Mouse (Mus musculus): ENCODE results near the gene Aldh18a1. TPM values are rescaled to one million over a fixed set of nuclear protein-coding genes. Genes with fewer than 3 reads are reported as not detected.
"Not testable (repeated sequence)": the region's sequence is repeated elsewhere in the genome, so short reads cannot be mapped to it uniquely, and the experiment has no call there.

Gene Aldh18a1
- polyA plus RNA-seq, 1 experiment from 2014 or later: 127 TPM

DNA sequence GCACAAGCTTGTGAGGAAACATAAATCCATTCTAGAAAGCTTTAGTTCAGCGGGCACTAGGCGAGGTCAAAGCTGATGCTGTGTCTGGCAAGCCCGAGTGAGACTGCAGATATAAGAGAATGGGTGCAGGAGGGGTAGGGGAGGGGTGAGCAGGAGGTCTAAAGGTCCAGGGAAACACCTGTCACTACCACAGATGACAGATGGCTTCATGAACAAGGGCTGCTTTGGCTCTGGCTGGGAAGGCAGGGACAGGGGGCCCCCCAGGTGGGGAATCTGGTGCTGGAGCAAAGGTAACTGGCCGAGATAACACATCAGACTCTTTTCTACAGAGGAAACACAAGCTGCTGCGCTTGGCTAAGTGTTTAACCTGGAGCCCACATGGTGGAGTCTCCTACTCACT, 12.8 kb downstream of the Aldh18a1 start:
- Histone ChIP-seq H3K4me2 (ENCODE audit: low read length) (no peak overlapping the region), H3K36me3 (ENCODE audit: control insufficient read depth, insufficient read depth, low read length) (peaks cover 93% of the 10 kb centered on the region), H3K9me3 (ENCODE audit: control insufficient read depth, low read length) (peaks cover 4% of the 10 kb centered on the region), H3K27me3 (replicated peaks; ENCODE audit: control insufficient read depth, insufficient read depth, low read length) (no peaks in the 10 kb centered on the region), H3K4me3 (ENCODE audit: low read depth, low read length) (no peak overlapping the region), H3K4me1 (replicated peaks; ENCODE audit: control insufficient read depth, insufficient read depth, low read length) (no peaks in the 10 kb centered on the region), H3K9ac (ENCODE audit: low read length) (no peak overlapping the region), H3K27ac (ENCODE audit: low read depth) (peak overlapping the region; percentile 43; the same call in 1 of the 2 replicates)
- ATAC-seq (replicated peaks; ENCODE audit: low FRiP score, low TSS enrichment, low read depth) (peak; percentile 85), DNase-seq (ENCODE audit: low spot score) (no peak)
- 45% methylated on average over 5 of the region's 5 CpGs for WGBS

- Histone ChIP-seq H3K27ac (ENCODE audit: low read depth) (no peak overlapping the region), H3K4me2 (ENCODE audit: low read length) (no peak overlapping the region), H3K9me3 (ENCODE audit: control insufficient read depth, low read length) (peaks cover 15% of the 10 kb centered on the region), H3K27me3 (replicated peaks; ENCODE audit: control insufficient read depth, insufficient read depth, low read length) (no peaks in the 10 kb centered on the region), H3K4me1 (replicated peaks; ENCODE audit: control insufficient read depth, insufficient read depth, low read length) (no peaks in the 10 kb centered on the region), H3K4me3 (ENCODE audit: low read depth, low read length) (no peak overlapping the region), H3K9ac (ENCODE audit: low read length) (no peak overlapping the region), H3K36me3 (ENCODE audit: control insufficient read depth, insufficient read depth, low read length) (peaks cover 94% of the 10 kb centered on the region)
- peak; percentile 73; the same call in 1 of the 2 replicates for ATAC-seq (replicated peaks; ENCODE audit: low FRiP score, low TSS enrichment, low read depth)
- no peak for DNase-seq (ENCODE audit: low spot score)
- 79% methylated on average over 9 of the region's 9 CpGs for WGBS
These were observed 17.5 kb downstream of the Aldh18a1 start for GRCm38 (mm10) chr19:40570726-40571125.

GRCm38 (mm10) chr19:40567616-40568015, 20.6 kb downstream of the Aldh18a1 start:
- Histone ChIP-seq H3K9me3 (ENCODE audit: control insufficient read depth, low read length) (peaks cover 15% of the 10 kb centered on the region), H3K27me3 (replicated peaks; ENCODE audit: control insufficient read depth, insufficient read depth, low read length) (no peaks in the 10 kb centered on the region), H3K4me2 (ENCODE audit: low read length) (no peak overlapping the region), H3K9ac (ENCODE audit: low read length) (no peak overlapping the region), H3K36me3 (ENCODE audit: control insufficient read depth, insufficient read depth, low read length) (peaks cover 91% of the 10 kb centered on the region), H3K27ac (ENCODE audit: low read depth) (no peak overlapping the region), H3K4me1 (replicated peaks; ENCODE audit: control insufficient read depth, insufficient read depth, low read length) (no peaks in the 10 kb centered on the region), H3K4me3 (ENCODE audit: low read depth, low read length) (no peak overlapping the region)
- 81% methylated on average over 3 of the region's 3 CpGs for WGBS
- DNase-seq (ENCODE audit: low spot score) (no peak), ATAC-seq (replicated peaks; ENCODE audit: low FRiP score, low TSS enrichment, low read depth) (no peak)

- DNase-seq (ENCODE audit: low spot score) (no peak), ATAC-seq (replicated peaks; ENCODE audit: low FRiP score, low TSS enrichment, low read depth) (no peak)
- Histone ChIP-seq H3K27ac (ENCODE audit: low read depth) (no peak overlapping the region), H3K9me3 (ENCODE audit: control insufficient read depth, low read length) (no peaks in the 10 kb centered on the region), H3K36me3 (ENCODE audit: control insufficient read depth, insufficient read depth, low read length) (peaks cover 67% of the 10 kb centered on the region), H3K9ac (ENCODE audit: low read length) (no peak overlapping the region), H3K27me3 (replicated peaks; ENCODE audit: control insufficient read depth, insufficient read depth, low read length) (no peaks in the 10 kb centered on the region), H3K4me2 (ENCODE audit: low read length) (no peak overlapping the region), H3K4me1 (replicated peaks; ENCODE audit: control insufficient read depth, insufficient read depth, low read length) (no peaks in the 10 kb centered on the region), H3K4me3 (ENCODE audit: low read depth, low read length) (no peak overlapping the region)
- WGBS: 78% methylated on average over 10 of the region's 10 CpGs
These were observed 24.2 kb downstream of the Aldh18a1 start for GRCm38 (mm10) chr19:40563880-40564645.

- ATAC-seq (replicated peaks; ENCODE audit: low FRiP score, low TSS enrichment, low read depth); H3K27me3 ChIP-seq (replicated peaks; ENCODE audit: control insufficient read depth, insufficient read depth, low read length); H3K9ac ChIP-seq (ENCODE audit: low read length); H3K4me1 ChIP-seq (replicated peaks; ENCODE audit: control insufficient read depth, insufficient read depth, low read length); H3K27ac ChIP-seq (ENCODE audit: low read depth); H3K4me2 ChIP-seq (ENCODE audit: low read length); H3K9me3 ChIP-seq (ENCODE audit: control insufficient read depth, low read length); DNase-seq (ENCODE audit: low spot score); H3K4me3 ChIP-seq (ENCODE audit: low read depth, low read length): not testable (repeated sequence)
- WGBS: 67% methylated on average over 13 of the region's 31 CpGs
- H3K36me3 ChIP-seq (ENCODE audit: control insufficient read depth, insufficient read depth, low read length): peaks cover 66% of the 10 kb centered on the region
These were observed 26.7 kb downstream of the Aldh18a1 start for GRCm38 (mm10) chr19:40561521-40561920.

DNA sequence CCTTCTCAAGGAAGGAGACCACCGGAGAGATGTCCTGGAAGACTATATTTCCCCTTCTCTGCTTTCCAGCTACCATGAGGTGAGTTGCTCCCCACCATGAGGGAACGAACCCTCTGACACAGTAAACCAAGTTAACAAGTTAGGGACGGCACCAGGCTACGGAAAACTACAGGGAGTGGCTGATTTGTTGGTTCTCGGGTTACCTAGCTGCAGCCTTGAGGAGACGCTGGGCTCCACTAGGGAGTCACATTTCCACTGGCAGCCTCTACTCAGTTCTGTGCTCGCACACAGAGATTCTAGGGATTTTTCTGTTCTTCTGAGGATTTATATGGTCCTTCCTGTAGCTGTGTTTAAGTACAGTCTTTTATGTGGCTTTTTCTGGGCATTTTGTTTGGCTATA, 32.2 kb downstream of the Aldh18a1 start:
- Histone ChIP-seq H3K4me2 (ENCODE audit: low read length) (no peak overlapping the region), H3K4me3 (ENCODE audit: low read depth, low read length) (no peak overlapping the region), H3K27me3 (replicated peaks; ENCODE audit: control insufficient read depth, insufficient read depth, low read length) (no peaks in the 10 kb centered on the region), H3K9me3 (ENCODE audit: control insufficient read depth, low read length) (no peaks in the 10 kb centered on the region), H3K9ac (ENCODE audit: low read length) (no peak overlapping the region), H3K27ac (ENCODE audit: low read depth) (no peak overlapping the region), H3K36me3 (ENCODE audit: control insufficient read depth, insufficient read depth, low read length) (peaks cover 67% of the 10 kb centered on the region), H3K4me1 (replicated peaks; ENCODE audit: control insufficient read depth, insufficient read depth, low read length) (0 out of 2 replicates have a peak, but pooled peaks cover 6% of the 10 kb centered on the region)
- WGBS: 80% methylated on average over 7 of the region's 7 CpGs
- ATAC-seq (replicated peaks; ENCODE audit: low FRiP score, low TSS enrichment, low read depth): no peak
- no peak for DNase-seq (ENCODE audit: low spot score)

- peaks cover 75% of the 10 kb centered on the region for H3K36me3 ChIP-seq (ENCODE audit: control insufficient read depth, insufficient read depth, low read length)
- DNase-seq (ENCODE audit: low spot score) (no peak), ATAC-seq (replicated peaks; ENCODE audit: low FRiP score, low TSS enrichment, low read depth) (no peak)
- no peak overlapping the region for H3K4me3 ChIP-seq (ENCODE audit: low read depth, low read length)
- H3K9me3 ChIP-seq (ENCODE audit: control insufficient read depth, low read length): no peaks in the 10 kb centered on the region
- no peaks in the 10 kb centered on the region for H3K27me3 ChIP-seq (replicated peaks; ENCODE audit: control insufficient read depth, insufficient read depth, low read length)
- H3K27ac ChIP-seq (ENCODE audit: low read depth): no peak overlapping the region; the same call in 1 of the 2 replicates
- H3K9ac ChIP-seq (ENCODE audit: low read length): peak overlapping the region; percentile 20; the same call in 1 of the 2 replicates
- H3K4me2 ChIP-seq (ENCODE audit: low read length): no peak overlapping the region
- 0 out of 2 replicates have a peak, but pooled peaks cover 6% of the 10 kb centered on the region for H3K4me1 ChIP-seq (replicated peaks; ENCODE audit: control insufficient read depth, insufficient read depth, low read length)
- WGBS: 95% methylated on average over 8 of the region's 8 CpGs
These were observed 33.1 kb downstream of the Aldh18a1 start for GRCm38 (mm10) chr19:40555136-40555535.

GRCm38 (mm10) chr19:40554343-40554742, 33.9 kb downstream of the Aldh18a1 start:
- DNase-seq (ENCODE audit: low spot score) (no peak), ATAC-seq (replicated peaks; ENCODE audit: low FRiP score, low TSS enrichment, low read depth) (no peak)
- H3K36me3 ChIP-seq (ENCODE audit: control insufficient read depth, insufficient read depth, low read length): peaks cover 75% of the 10 kb centered on the region
- 53% methylated on average over 11 of the region's 11 CpGs for WGBS
- peak overlapping the region; percentile 61 for H3K27ac ChIP-seq (ENCODE audit: low read depth)
- H3K4me1 ChIP-seq (replicated peaks; ENCODE audit: control insufficient read depth, insufficient read depth, low read length): 0 out of 2 replicates have a peak, but pooled peaks cover 6% of the 10 kb centered on the region
- no peaks in the 10 kb centered on the region for H3K9me3 ChIP-seq (ENCODE audit: control insufficient read depth, low read length)
- no peak overlapping the region for H3K4me3 ChIP-seq (ENCODE audit: low read depth, low read length)
- no peak overlapping the region for H3K4me2 ChIP-seq (ENCODE audit: low read length)
- H3K27me3 ChIP-seq (replicated peaks; ENCODE audit: control insufficient read depth, insufficient read depth, low read length): no peaks in the 10 kb centered on the region
- no peak overlapping the region for H3K9ac ChIP-seq (ENCODE audit: low read length)

DNA sequence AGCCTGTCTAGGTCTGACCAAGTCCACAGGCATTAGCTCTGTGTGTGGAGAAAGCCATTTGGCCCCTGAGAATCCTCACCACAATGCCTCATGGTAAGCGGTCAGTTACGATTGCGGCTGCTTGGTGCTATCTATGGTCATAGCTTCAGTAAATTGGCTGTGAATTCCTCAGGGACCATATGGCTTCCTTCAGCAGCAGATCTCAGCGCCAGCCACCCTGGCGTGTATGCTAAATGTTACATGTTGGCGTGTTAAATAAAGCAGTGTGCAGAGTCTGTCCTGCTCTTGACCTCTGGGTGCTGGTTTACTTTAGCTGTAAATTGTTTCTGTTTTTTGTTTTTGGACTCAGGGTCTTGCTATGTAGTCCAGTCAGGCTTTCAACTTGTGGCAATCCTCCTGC, 34.4 kb downstream of the Aldh18a1 start:
- ATAC-seq (replicated peaks; ENCODE audit: low FRiP score, low TSS enrichment, low read depth) (no peak; the same call in 1 of the 2 replicates), DNase-seq (ENCODE audit: low spot score) (peak; percentile 60)
- Histone ChIP-seq H3K36me3 (ENCODE audit: control insufficient read depth, insufficient read depth, low read length) (peaks cover 75% of the 10 kb centered on the region), H3K9ac (ENCODE audit: low read length) (no peak overlapping the region), H3K27me3 (replicated peaks; ENCODE audit: control insufficient read depth, insufficient read depth, low read length) (no peaks in the 10 kb centered on the region), H3K4me2 (ENCODE audit: low read length) (no peak overlapping the region), H3K27ac (ENCODE audit: low read depth) (peak overlapping the region; percentile 61), H3K9me3 (ENCODE audit: control insufficient read depth, low read length) (no peaks in the 10 kb centered on the region), H3K4me1 (replicated peaks; ENCODE audit: control insufficient read depth, insufficient read depth, low read length) (0 out of 2 replicates have a peak, but pooled peaks cover 6% of the 10 kb centered on the region), H3K4me3 (ENCODE audit: low read depth, low read length) (no peak overlapping the region)
- 42% methylated on average over 6 of the region's 6 CpGs for WGBS
